Mouse (Mus musculus) lung, postnatal 0 days (tissue): ENCODE measurements at regions not wholly inside any gene's neighbourhood (a gene's known extent, or its start where the extent isn't known, plus 50 kb on each side); places are given as distances from the start of the nearest gene placed in this dataset.
A peak's percentile ranks its signal among the peaks of the same experiment; 100 is the strongest.

Experiments
- ATAC-seq: fragments of 200-750 bp; cut with Nextera tagmentation; 2 replicates; pipeline ENCODE4 v1.8.0; 2017; ENCODE audit warnings: moderate library complexity
- DNase-seq: peaks from one replicate; pipeline ENCODE4 v3.0.0-alpha.2; 2016; ENCODE audit warnings: low spot score
- H3K27ac ChIP-seq: fragments of 300-500 bp; sonication (generic); 2 replicates; pipeline ENCODE4 v1.5.1; 2014; ENCODE audit warnings: antibody characterized with exemption, mild to moderate bottlenecking, low read length, mixed read lengths
- H3K27me3 ChIP-seq: fragments of 300-500 bp; sonication (generic); replicated peaks from 2 replicates; pipeline ENCODE4 v1.6.1; 2014; ENCODE audit warnings: low read length, mixed read lengths; ENCODE audit not compliant: insufficient read depth
- H3K36me3 ChIP-seq: fragments of 300-500 bp; sonication (generic); 2 replicates; pipeline ENCODE4 v1.6.1; 2014; ENCODE audit warnings: low read length, mixed read lengths; ENCODE audit not compliant: insufficient read depth
- H3K4me1 ChIP-seq: fragments of 300-500 bp; sonication (generic); 2 replicates; pipeline ENCODE4 v1.6.1; 2014; ENCODE audit warnings: antibody characterized with exemption, low read depth, low read length, mixed read lengths; ENCODE audit not compliant: insufficient read depth
- H3K4me2 ChIP-seq: fragments of 300-500 bp; sonication (generic); replicated peaks from 2 replicates; pipeline ENCODE4 v1.6.1; 2014; ENCODE audit warnings: low read depth, mild to moderate bottlenecking, low read length, moderate library complexity, mixed read lengths
- H3K4me3 ChIP-seq: fragments of 300-500 bp; sonication (generic); 2 replicates; pipeline ENCODE4 v1.5.1; 2014; ENCODE audit warnings: low read depth, low read length
- H3K9ac ChIP-seq: fragments of 300-500 bp; sonication (generic); replicated peaks from 2 replicates; pipeline ENCODE4 v1.6.1; 2014; ENCODE audit warnings: low read depth, mild to moderate bottlenecking
- H3K9me3 ChIP-seq: fragments of 300-500 bp; sonication (generic); 2 replicates; pipeline ENCODE4 v1.6.1; 2016; ENCODE audit warnings: low read length, mixed read lengths
- CTCF ChIP-seq: IDR thresholded peaks from 2 replicates; pipeline ENCODE4 v1.5.1; 2016; ENCODE audit warnings: antibody characterized with exemption, mild to moderate bottlenecking
- EP300 ChIP-seq: IDR thresholded peaks from 2 replicates; pipeline ENCODE4 v1.6.1; 2016; ENCODE audit warnings: antibody characterized with exemption, mild to moderate bottlenecking, control low read depth
- WGBS: fragments of 180-500 bp; shearing (Covaris S2); extraction: QIAGEN DNeasy Blood & Tissue Kit; methylation state at CpG from one replicate; pipeline ENCODE4 v1.1.7; 2014; 5-methylcytosine and 5-hydroxymethylcytosine counted together

- DNase-seq (no peak), ATAC-seq (no peak)
- Histone ChIP-seq H3K4me2 (no peak overlapping the region), H3K4me1 (no peaks in the 10 kb centered on the region), H3K9me3 (no peaks in the 10 kb centered on the region), H3K27me3 (no peaks in the 10 kb centered on the region), H3K4me3 (no peak overlapping the region), H3K27ac (no peak overlapping the region), H3K9ac (no peak overlapping the region), H3K36me3 (no peaks in the 10 kb centered on the region)
- 75% methylated on average over 5 of the region's 5 CpGs for WGBS
- TF ChIP-seq EP300 (no peak), CTCF (no peak)
These were observed 362.0 kb upstream of the Chd6 start for GRCm38 (mm10) chr2:161470844-161471243.

- Histone ChIP-seq H3K36me3 (no peaks in the 10 kb centered on the region), H3K9ac (no peak overlapping the region), H3K4me1 (no peaks in the 10 kb centered on the region), H3K4me2 (no peak overlapping the region), H3K27ac (no peak overlapping the region), H3K9me3 (no peaks in the 10 kb centered on the region), H3K27me3 (no peaks in the 10 kb centered on the region), H3K4me3 (no peak overlapping the region)
- peak; percentile 43; the same call in 1 of the 2 replicates for ATAC-seq
- WGBS: 20% methylated on average over 2 of the region's 2 CpGs
- TF ChIP-seq EP300 (no peak), CTCF (peak; percentile 77)
- peak; percentile 61 for DNase-seq
These were observed 361.1 kb upstream of the Chd6 start for GRCm38 (mm10) chr2:161470025-161470424.

- ATAC-seq: no peak
- no peaks in the 10 kb centered on the region for H3K4me1 ChIP-seq
- no peak overlapping the region for H3K27ac ChIP-seq
- no peaks in the 10 kb centered on the region for H3K9me3 ChIP-seq
- no peak overlapping the region for H3K9ac ChIP-seq
- H3K4me2 ChIP-seq: no peak overlapping the region
- no peak for TF ChIP-seq CTCF
- TF ChIP-seq EP300: no peak
- no peak overlapping the region for H3K4me3 ChIP-seq
- H3K36me3 ChIP-seq: no peaks in the 10 kb centered on the region
- no peaks in the 10 kb centered on the region for H3K27me3 ChIP-seq
- 68% methylated on average over 1 of the region's 1 CpGs for WGBS
- DNase-seq: no peak
These were observed 358.2 kb upstream of the Chd6 start for GRCm38 (mm10) chr2:161467035-161467434.

GRCm38 (mm10) chr2:161460600-161460999 is 351.7 kb upstream of the Chd6 start:
- H3K27ac ChIP-seq: no peak overlapping the region
- TF ChIP-seq CTCF (no peak), EP300 (no peak)
- H3K9ac ChIP-seq: no peak overlapping the region
- no peak overlapping the region for H3K4me2 ChIP-seq
- no peak for DNase-seq
- no peaks in the 10 kb centered on the region for H3K27me3 ChIP-seq
- H3K9me3 ChIP-seq: no peaks in the 10 kb centered on the region
- H3K4me1 ChIP-seq: no peaks in the 10 kb centered on the region
- H3K4me3 ChIP-seq: no peak overlapping the region
- no peak for ATAC-seq
- no peaks in the 10 kb centered on the region for H3K36me3 ChIP-seq
- 88% methylated on average over 4 of the region's 4 CpGs for WGBS

- Histone ChIP-seq H3K27me3 (no peaks in the 10 kb centered on the region), H3K4me3 (no peak overlapping the region), H3K36me3 (no peaks in the 10 kb centered on the region), H3K9ac (no peak overlapping the region), H3K27ac (no peak overlapping the region), H3K9me3 (no peaks in the 10 kb centered on the region), H3K4me1 (no peaks in the 10 kb centered on the region), H3K4me2 (no peak overlapping the region)
- DNase-seq (no peak), ATAC-seq (no peak)
- 71% methylated on average over 6 of the region's 6 CpGs for WGBS
- TF ChIP-seq EP300 (no peak), CTCF (no peak)
These were observed 345.6 kb upstream of the Chd6 start for GRCm38 (mm10) chr2:161454466-161454865.

GRCm38 (mm10) chr2:161433816-161434215 is 324.9 kb upstream of the Chd6 start:
- no peak overlapping the region for H3K9ac ChIP-seq
- H3K9me3 ChIP-seq: no peaks in the 10 kb centered on the region
- no peaks in the 10 kb centered on the region for H3K27me3 ChIP-seq
- H3K4me2 ChIP-seq: no peak overlapping the region
- TF ChIP-seq EP300: no peak
- no peak for TF ChIP-seq CTCF
- no peaks in the 10 kb centered on the region for H3K36me3 ChIP-seq
- H3K4me1 ChIP-seq: no peaks in the 10 kb centered on the region
- 51% methylated on average over 9 of the region's 9 CpGs for WGBS
- H3K4me3 ChIP-seq: no peak overlapping the region
- ATAC-seq (no peak), DNase-seq (no peak)
- no peak overlapping the region for H3K27ac ChIP-seq

- no peak for ATAC-seq
- 41% methylated on average over 3 of the region's 3 CpGs for WGBS
These were observed 320.4 kb upstream of the Chd6 start for GRCm38 (mm10) chr2:161429294-161429693.

More at GRCm38 (mm10) chr2:161429294-161429693, 320.4 kb upstream of the Chd6 start:
- Histone ChIP-seq H3K9ac (no peak overlapping the region), H3K4me1 (no peaks in the 10 kb centered on the region), H3K27ac (no peak overlapping the region), H3K9me3 (no peaks in the 10 kb centered on the region), H3K36me3 (no peaks in the 10 kb centered on the region), H3K27me3 (no peaks in the 10 kb centered on the region), H3K4me3 (no peak overlapping the region), H3K4me2 (no peak overlapping the region)
- TF ChIP-seq CTCF (no peak), EP300 (no peak)
- no peak for DNase-seq
